Mouse (Mus musculus) limb, embryonic 13.5 days (tissue): ENCODE data around the gene Gm4791. TPM values are rescaled to one million over a fixed set of nuclear protein-coding genes. Genes with fewer than 3 reads are reported as not detected.

Source experiments
- ATAC-seq: fragments of 200-750 bp; cut with Nextera tagmentation; 2 replicates; pipeline ENCODE4 v1.8.0; 2017; ENCODE audit warnings: low read depth, moderate number of reproducible peaks, moderate TSS enrichment; ENCODE audit not compliant: low FRiP score
- H3K27ac ChIP-seq: fragments of 300-500 bp; sonication (generic); 2 replicates; pipeline ENCODE4 v1.5.1; 2015; ENCODE audit warnings: inconsistent platforms, mild to moderate bottlenecking, moderate library complexity
- H3K27me3 ChIP-seq: fragments of 300-500 bp; sonication (generic); 2 replicates; pipeline ENCODE4 v1.6.1; 2015; ENCODE audit warnings: mild to moderate bottlenecking, inconsistent platforms
- H3K36me3 ChIP-seq: fragments of 300-500 bp; sonication (generic); 2 replicates; pipeline ENCODE4 v1.6.1; 2015; ENCODE audit warnings: inconsistent platforms, mild to moderate bottlenecking, moderate library complexity
- H3K4me1 ChIP-seq: fragments of 300-500 bp; sonication (generic); 2 replicates; pipeline ENCODE4 v1.6.1; 2015; ENCODE audit warnings: inconsistent platforms
- H3K4me2 ChIP-seq: fragments of 300-500 bp; sonication (generic); replicated peaks from 2 replicates; pipeline ENCODE4 v1.6.1; 2015; ENCODE audit warnings: inconsistent platforms, mild to moderate bottlenecking, moderate library complexity
- H3K4me3 ChIP-seq: fragments of 300-500 bp; sonication (generic); 2 replicates; pipeline ENCODE4 v1.5.1; 2015; ENCODE audit warnings: moderate library complexity, mild to moderate bottlenecking, inconsistent platforms
- H3K9ac ChIP-seq: fragments of 300-500 bp; sonication (generic); 2 replicates; pipeline ENCODE4 v1.6.1; 2015; ENCODE audit warnings: mild to moderate bottlenecking, inconsistent platforms
- H3K9me3 ChIP-seq: fragments of 300-500 bp; sonication (generic); 2 replicates; pipeline ENCODE4 v1.6.1; 2016; ENCODE audit warnings: inconsistent platforms
- WGBS: fragments of 180-500 bp; shearing (Covaris S2); methylation state at CpG from one replicate; pipeline ENCODE4 v1.1.7; 2015; 5-methylcytosine and 5-hydroxymethylcytosine counted together
- polyA plus RNA-seq: library from polyadenylated mRNA; unstranded; fragments of >200 nt; fragmentation: Nextera tagmentation; extraction: Ambion mirVana; gene quantifications from 2 replicates; pipeline ENCODE4 v1.2.1, GENCODE M21; 2015

The Gm4791 gene
- polyA plus RNA-seq = 0.19 and 0.37 TPM in 2 replicates

DNA sequence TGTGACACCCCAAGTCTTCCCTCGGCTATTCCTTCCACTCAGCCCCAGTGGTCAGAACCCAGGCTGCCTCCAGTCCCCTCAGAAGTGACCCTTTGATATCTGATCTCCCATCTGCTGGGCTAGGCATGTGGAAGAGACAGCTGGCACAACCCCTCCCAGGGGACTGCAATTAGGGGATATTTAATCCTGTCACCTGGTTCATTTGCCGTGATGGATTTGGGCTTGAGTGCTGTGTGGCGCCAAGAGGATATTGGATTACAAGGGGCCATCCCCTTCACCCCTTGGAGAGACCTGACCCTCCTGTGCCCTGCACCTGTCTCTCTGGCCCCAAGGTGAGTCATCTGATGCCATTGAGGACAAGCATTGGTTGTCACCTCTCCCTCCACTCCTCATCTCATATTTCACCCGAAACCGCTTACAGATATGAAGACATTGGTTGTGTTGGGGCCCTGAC, at the start of gene Gm4791:
Gene Gm4791 (plus strand): TSS at position 404 of the 454 bp plus-strand sequence.
- ATAC-seq = peak; percentile 44; the same call in 1 of the 2 replicates
- H3K4me1 ChIP-seq = no peaks in the 10 kb centered on the region
- H3K36me3 ChIP-seq = no peaks in the 10 kb centered on the region
- no peak within 1 kb of the TSS for H3K4me3 ChIP-seq
- 16% methylated on average over 5 of the region's 5 CpGs for WGBS
- no peak within 1 kb of the TSS for H3K9ac ChIP-seq
- H3K27ac ChIP-seq = no peak within 1 kb of the TSS
- H3K9me3 ChIP-seq = no peaks in the 10 kb centered on the region
- H3K4me2 ChIP-seq = no peak within 1 kb of the TSS
- H3K27me3 ChIP-seq = no peaks in the 10 kb centered on the region

GRCm38 (mm10) chr9:46956286-46956685, 42.3 kb upstream of the Gm4791 start:
- Histone ChIP-seq H3K36me3 (no peaks in the 10 kb centered on the region), H3K27me3 (no peaks in the 10 kb centered on the region), H3K4me1 (peaks cover 13% of the 10 kb centered on the region), H3K27ac (no peak overlapping the region), H3K9me3 (no peaks in the 10 kb centered on the region), H3K9ac (no peak overlapping the region), H3K4me2 (no peak overlapping the region), H3K4me3 (no peak overlapping the region)
- 77% methylated on average over 6 of the region's 6 CpGs for WGBS
- ATAC-seq = no peak

DNA sequence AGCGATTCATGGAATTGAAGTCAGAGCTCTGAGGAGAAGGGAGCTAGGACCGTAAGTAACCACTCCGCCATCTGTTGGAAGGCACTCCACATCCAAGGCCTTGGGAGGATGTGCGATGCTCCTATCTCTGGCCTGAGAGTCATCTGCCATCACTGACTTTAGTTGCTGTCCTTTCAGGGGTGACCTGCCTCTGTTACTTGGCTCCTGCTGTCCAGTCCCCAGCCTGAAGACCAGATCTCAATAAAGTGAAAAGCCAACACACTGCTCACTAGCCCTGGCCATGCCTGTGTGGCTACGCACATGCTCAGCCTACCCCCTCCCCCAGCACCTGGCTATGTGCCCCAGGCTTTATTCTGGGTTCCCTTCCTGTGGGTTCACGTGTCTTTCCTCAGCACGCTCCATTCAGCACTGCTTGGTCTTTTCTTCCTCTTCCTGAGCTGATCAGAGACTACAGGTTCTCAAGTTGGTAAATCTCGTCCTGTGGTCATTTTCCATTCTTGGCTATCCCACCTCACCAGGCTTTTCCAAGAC, 41.1 kb upstream of the Gm4791 start:
- no peak for ATAC-seq
- peaks cover 13% of the 10 kb centered on the region for H3K4me1 ChIP-seq
- WGBS = 63% methylated on average over 8 of the region's 8 CpGs
- no peaks in the 10 kb centered on the region for H3K9me3 ChIP-seq
- no peak overlapping the region for H3K4me3 ChIP-seq
- H3K27me3 ChIP-seq = no peaks in the 10 kb centered on the region
- H3K27ac ChIP-seq = no peak overlapping the region
- no peak overlapping the region for H3K9ac ChIP-seq
- no peak overlapping the region for H3K4me2 ChIP-seq
- H3K36me3 ChIP-seq = no peaks in the 10 kb centered on the region

DNA sequence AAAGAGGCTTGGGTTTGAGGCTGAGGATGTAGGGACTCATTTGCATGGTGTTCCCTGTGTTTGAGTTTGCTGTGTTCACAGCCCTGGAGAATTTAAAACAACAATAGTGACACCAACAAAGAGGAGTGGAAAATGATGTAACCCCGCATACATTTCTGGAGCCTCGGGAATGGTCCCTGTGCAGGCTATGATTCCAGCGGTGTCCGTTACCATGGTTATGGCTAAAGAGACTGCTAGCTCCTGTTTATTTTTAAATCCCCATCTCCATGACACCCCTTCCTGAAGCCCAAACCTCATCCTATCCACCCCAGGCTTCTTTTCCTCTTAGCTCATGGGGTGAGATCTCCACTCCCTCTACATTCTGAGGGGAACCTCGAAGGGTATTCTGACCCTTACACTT, 32.5 kb upstream of the Gm4791 start:
- 77% methylated on average over 5 of the region's 5 CpGs for whole genome bisulfite sequencing
- Histone ChIP-seq H3K9ac (no peak overlapping the region), H3K4me3 (no peak overlapping the region), H3K36me3 (no peaks in the 10 kb centered on the region), H3K4me2 (no peak overlapping the region), H3K4me1 (no peaks in the 10 kb centered on the region), H3K9me3 (no peaks in the 10 kb centered on the region), H3K27ac (no peak overlapping the region), H3K27me3 (no peaks in the 10 kb centered on the region)
- ATAC-seq = no peak

GRCm38 (mm10) chr9:46968970-46969369, 29.6 kb upstream of the Gm4791 start:
- Histone ChIP-seq H3K27ac (no peak overlapping the region), H3K4me1 (no peaks in the 10 kb centered on the region), H3K9ac (no peak overlapping the region), H3K4me2 (no peak overlapping the region), H3K27me3 (no peaks in the 10 kb centered on the region), H3K36me3 (no peaks in the 10 kb centered on the region), H3K4me3 (no peak overlapping the region), H3K9me3 (no peaks in the 10 kb centered on the region)
- 45% methylated on average over 6 of the region's 6 CpGs for WGBS
- no peak for ATAC-seq

- H3K4me1 ChIP-seq = no peaks in the 10 kb centered on the region
- H3K36me3 ChIP-seq = no peaks in the 10 kb centered on the region
- H3K4me2 ChIP-seq = no peak overlapping the region
- H3K27me3 ChIP-seq = no peaks in the 10 kb centered on the region
- H3K4me3 ChIP-seq = no peak overlapping the region
- 55% methylated on average over 6 of the region's 6 CpGs for WGBS
- no peaks in the 10 kb centered on the region for H3K9me3 ChIP-seq
- no peak overlapping the region for H3K9ac ChIP-seq
- ATAC-seq = no peak
- H3K27ac ChIP-seq = no peak overlapping the region
These were observed 29.1 kb upstream of the Gm4791 start for GRCm38 (mm10) chr9:46969406-46969805.

- Histone ChIP-seq H3K9ac (no peak overlapping the region), H3K9me3 (no peaks in the 10 kb centered on the region), H3K27me3 (peaks cover 10% of the 10 kb centered on the region), H3K27ac (no peak overlapping the region), H3K4me3 (no peak overlapping the region), H3K36me3 (no peaks in the 10 kb centered on the region), H3K4me1 (no peaks in the 10 kb centered on the region), H3K4me2 (no peak overlapping the region)
- no peak for ATAC-seq
- 72% methylated on average over 11 of the region's 11 CpGs for WGBS
These were observed 19.7 kb upstream of the Gm4791 start for GRCm38 (mm10) chr9:46978806-46979205.

- Histone ChIP-seq H3K9me3 (no peaks in the 10 kb centered on the region), H3K4me3 (no peak overlapping the region), H3K36me3 (no peaks in the 10 kb centered on the region), H3K4me2 (no peak overlapping the region), H3K4me1 (no peaks in the 10 kb centered on the region), H3K27me3 (peaks cover 10% of the 10 kb centered on the region), H3K9ac (no peak overlapping the region), H3K27ac (no peak overlapping the region)
- WGBS = 7% methylated on average over 2 of the region's 2 CpGs
- ATAC-seq = no peak
These were observed 18.4 kb upstream of the Gm4791 start for GRCm38 (mm10) chr9:46980111-46980510.

DNA sequence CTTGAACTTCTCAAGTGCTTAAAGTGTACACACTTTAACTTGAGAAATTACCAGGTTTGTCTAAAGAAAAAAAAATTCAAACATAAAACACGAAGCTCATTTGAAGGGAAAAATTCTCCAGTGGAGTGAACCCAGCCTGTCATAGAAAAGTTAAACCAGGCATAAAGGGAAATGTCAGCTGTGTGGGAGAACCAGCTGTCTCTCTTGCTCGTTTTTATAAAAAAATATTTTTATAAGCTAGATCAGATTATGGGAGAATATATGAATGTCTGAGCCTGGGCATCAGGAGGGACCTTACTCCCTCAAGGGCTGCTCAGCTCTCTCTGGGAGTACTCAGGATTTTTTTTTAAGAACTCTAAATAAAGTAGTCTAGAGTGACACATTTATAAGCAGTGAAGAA, 15.1 kb upstream of the Gm4791 start:
- Histone ChIP-seq H3K27me3 (peaks cover 11% of the 10 kb centered on the region; the same call in 1 of the 2 replicates), H3K4me3 (no peak overlapping the region), H3K27ac (no peak overlapping the region), H3K4me2 (no peak overlapping the region), H3K4me1 (no peaks in the 10 kb centered on the region), H3K9ac (no peak overlapping the region), H3K9me3 (no peaks in the 10 kb centered on the region), H3K36me3 (no peaks in the 10 kb centered on the region)
- 52% methylated on average over 2 of the region's 2 CpGs for WGBS
- no peak for ATAC-seq

DNA sequence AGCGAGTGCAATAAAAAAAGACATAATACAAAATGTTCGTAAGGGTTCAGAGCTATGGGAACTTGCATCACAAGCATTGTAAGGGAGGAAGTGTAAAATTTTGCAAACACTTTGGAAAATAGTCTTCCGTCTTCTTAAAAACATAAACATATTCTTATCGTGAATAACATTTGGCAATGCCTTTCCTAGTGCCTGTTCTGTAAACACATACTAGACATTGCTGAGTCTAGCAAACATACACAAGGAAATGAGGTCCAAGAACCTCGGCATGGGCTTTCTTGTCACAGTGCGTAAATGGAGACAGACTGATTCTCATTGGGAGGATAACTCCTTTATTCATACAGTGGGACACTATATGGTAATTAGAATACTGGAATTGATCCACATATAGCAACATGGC, 43.0 kb downstream of the Gm4791 start:
- no peak overlapping the region for H3K4me3 ChIP-seq
- H3K4me2 ChIP-seq = no peak overlapping the region
- H3K9me3 ChIP-seq = no peaks in the 10 kb centered on the region
- H3K9ac ChIP-seq = no peak overlapping the region
- 86% methylated on average over 6 of the region's 6 CpGs for WGBS
- H3K27me3 ChIP-seq = no peaks in the 10 kb centered on the region
- H3K4me1 ChIP-seq = no peaks in the 10 kb centered on the region
- no peak overlapping the region for H3K27ac ChIP-seq
- no peaks in the 10 kb centered on the region for H3K36me3 ChIP-seq
- no peak for ATAC-seq
